Mouse (Mus musculus) brain, embryonic 14.5 days (tissue): ENCODE measurements around the gene Cdk4.

ENCODE experiments used
- CTCF ChIP-seq: fragments of 200-500 bp; IDR thresholded peaks from 2 replicates; pipeline ENCODE4 v1.5.1; 2012; ENCODE audit warnings: inconsistent platforms, mild to moderate bottlenecking, moderate library complexity, borderline replicate concordance; ENCODE audit not compliant: insufficient read depth, insufficient read length; ENCODE audit errors: extremely low read depth
- POLR2A ChIP-seq: fragments of 200-500 bp; IDR thresholded peaks from 2 replicates; pipeline ENCODE4 v1.6.1; 2012; ENCODE audit warnings: mild to moderate bottlenecking, inconsistent platforms, borderline replicate concordance; ENCODE audit not compliant: poor library complexity, insufficient read depth, insufficient read length, severe bottlenecking; ENCODE audit errors: extremely low read depth

- no peak for TF ChIP-seq CTCF
- TF ChIP-seq POLR2A: no peak
These were observed 29.4 kb downstream of the Cdk4 start for GRCm38 (mm10) chr10:127092742-127093141.
